Mouse (Mus musculus) monocyte, adult 5-6 weeks (primary cell): ENCODE results near the gene 1810010H24Rik. TPM values are rescaled to one million over a fixed set of nuclear protein-coding genes. Genes with fewer than 3 reads are reported as not detected.
"Not testable (repeated sequence)": the region's sequence is repeated elsewhere in the genome, so short reads cannot be mapped to it uniquely, and the experiment has no call there.

ENCODE experiments used
- ATAC-seq: fragments of 153-309, 156-312 bp; replicated peaks from 2 replicates; pipeline ENCODE4 v1.8.0; 2017; ENCODE audit warnings: mild to moderate bottlenecking; ENCODE audit not compliant: low TSS enrichment, insufficient number of reproducible peaks, severe bottlenecking, poor library complexity, low FRiP score
- total RNA-seq: library from RNA; stranded (forward); fragments of 200-1000, 200-491, 200-594 nt; gene quantifications from 3 replicates; pipeline ENCODE4 v1.2.3, GENCODE M21; 2017

Gene 1810010H24Rik
- total RNA-seq, result not detected in 3 replicates

DNA sequence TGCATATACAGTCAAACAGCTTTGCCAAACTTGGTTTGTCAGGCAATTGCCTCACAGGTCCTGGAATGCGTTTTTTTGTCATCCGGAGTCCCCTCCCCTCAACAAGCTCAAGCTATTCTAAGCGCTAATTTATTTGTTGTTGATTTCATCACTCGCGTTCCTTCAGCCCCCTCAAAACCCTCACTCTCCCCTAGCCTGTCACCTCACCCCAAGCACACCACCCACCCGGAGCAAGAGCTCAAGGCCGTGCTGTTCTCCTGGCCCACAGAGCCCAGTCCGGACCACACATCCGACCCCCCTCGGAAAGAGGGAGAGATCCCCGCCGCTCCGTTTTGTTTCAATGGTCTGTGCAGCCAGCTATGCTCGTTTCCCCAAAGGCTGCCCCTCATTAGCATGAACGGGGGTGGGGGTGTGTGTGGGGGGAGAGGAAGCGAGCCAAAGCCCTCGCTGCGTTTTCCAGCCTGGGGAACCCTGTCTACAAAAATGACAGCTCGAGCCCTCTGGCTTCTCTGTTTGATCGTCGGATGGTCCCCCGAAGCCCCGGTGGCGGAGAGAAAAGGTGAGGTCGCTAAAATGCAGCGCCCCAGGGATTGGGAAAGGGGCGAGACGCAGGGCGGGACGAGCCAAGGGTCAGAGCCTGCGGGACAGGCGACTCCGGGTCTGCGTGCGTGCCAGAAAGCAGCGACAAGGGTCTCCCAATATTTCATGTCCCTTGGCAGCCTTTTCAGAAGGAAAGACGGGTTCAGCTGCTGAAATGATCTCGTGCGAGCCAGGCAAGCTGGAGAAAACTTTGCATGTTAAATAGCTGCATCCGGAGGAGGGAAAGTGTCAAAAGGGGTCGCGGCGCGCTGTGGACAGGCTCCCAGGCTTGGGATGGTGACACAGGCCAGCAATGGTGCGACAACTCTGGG lies at the start of gene 1810010H24Rik:
1810010H24Rik (plus strand) TSS at position 271 of the 911 bp plus-strand sequence.
- no peak for ATAC-seq

DNA sequence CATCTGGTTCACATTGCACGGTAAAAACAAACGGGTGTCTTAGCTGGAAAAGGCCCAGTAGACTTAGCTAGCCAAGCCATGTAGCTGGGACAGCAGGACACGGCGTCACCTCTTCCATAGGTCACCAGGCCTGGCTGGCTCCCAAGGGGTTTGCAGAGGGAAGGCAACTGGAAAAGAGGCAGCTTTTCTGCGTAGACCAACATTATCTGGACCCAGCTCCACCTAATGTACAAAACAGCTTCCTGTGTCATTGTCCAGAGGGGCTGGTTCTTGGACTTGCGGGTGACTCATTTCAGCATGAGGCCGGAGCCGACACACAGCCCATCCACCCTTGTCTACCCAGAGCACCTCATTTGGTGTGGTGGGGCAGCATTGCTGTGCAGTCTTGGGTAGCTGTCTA lies 49.3 kb upstream of the 1810010H24Rik start:
- no peak for ATAC-seq

DNA sequence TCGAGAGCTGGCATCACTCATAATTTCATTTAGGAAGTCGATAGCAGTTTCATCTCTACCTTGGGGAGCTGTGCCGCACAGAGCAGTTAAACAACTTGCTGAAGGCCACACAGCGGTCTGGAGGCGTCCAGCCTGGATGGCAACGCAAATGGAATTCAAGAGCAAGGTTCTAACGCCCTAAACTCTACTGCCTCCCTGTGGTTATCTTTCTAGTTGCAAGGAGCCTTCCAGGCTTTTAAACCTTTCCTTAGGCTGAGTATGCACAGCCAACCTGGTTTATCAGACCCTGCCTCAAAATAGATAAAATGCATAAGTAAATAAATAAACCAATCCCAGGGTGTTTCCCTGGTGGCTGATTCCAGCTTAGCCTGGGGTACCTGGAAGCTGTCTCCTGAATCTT lies 45.0 kb upstream of the 1810010H24Rik start:
- peak; percentile 82 for ATAC-seq

DNA sequence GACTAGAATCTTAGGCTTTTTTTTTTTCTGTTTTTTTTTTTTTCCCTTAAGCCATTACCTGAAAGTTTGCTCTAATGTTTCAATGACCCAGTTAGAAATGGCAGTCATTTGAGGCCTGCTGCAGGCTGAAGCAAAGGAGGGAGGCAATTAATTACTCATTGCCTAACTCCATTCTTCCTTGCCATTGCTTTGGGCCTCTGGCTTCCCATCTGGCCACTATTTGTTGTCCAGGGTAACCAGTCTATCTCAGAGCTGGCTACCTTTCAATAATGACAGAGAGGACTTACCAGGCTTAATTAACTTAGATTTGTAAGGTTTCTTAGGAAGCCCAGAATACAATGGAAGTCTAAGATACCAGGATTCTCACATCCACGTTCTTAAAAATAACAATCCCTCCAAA lies 43.7 kb upstream of the 1810010H24Rik start:
- no peak for ATAC-seq

DNA sequence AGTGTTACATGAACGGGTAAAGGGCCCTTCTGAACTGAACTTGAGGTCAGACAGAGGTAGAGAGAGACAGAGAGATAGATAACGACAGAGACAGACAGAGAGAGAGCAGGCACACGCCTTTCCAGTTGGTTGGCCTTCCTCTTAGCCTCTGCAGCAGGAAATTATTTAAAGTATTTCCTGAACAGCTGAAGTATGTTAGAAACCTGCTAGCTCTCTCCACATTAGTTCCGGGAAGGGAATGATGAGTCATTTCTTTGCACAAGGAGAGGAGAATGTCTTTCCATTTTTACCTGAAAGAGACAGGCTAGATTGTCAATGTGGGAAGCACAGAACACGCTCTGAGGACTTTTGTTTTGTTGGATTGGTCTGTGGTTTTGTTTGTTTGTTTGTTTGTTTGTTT lies 43.1 kb upstream of the 1810010H24Rik start:
- ATAC-seq, result no peak

DNA sequence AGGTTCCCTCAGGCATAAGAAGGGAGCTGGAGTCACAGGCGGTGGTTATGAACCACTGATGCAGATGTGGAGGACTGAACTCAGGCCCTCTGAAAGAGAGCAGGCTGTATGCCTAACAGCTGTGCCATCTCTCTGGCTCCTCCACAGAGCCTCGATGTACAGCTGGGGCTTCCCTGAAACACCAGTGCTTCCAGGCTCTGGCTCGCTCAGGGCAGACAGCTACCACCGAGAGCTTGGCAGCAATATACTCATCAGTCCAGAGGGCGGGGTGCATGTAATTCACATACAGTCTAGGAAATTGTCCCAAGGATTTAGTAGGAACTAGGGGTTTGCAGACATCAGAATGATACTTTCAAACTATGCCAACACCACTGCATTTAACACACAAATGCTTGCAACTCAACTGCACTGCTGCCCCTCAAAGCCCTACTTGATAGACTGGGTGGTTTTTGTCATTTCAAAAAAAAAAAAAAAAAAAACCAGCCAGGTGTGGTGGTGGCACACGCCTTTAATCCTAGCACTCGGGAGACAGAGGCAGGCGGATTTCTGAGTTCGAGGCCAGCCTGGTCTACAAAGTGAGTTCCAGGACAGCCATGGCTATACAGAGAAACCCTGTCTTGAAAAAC lies 39.4 kb upstream of the 1810010H24Rik start:
- not testable (repeated sequence) for ATAC-seq

DNA sequence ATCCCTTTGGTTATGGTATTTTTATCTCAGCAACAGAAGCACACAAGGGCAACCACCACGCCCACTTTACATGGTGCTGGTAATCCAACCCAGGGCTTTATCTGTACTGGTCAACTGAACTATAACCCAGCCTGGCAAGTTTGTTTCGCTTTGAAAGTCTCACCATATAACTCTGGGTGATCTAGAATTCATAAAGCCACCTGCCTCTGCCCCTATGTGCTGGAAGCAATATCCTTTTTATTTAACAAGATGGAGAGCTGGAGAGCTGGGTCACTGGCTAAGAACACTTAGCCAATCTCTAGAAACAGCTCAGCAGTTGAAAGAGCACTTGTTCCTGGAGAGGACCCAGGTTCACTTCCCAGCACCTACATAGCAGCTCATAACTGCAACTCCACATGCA lies 38.1 kb upstream of the 1810010H24Rik start:
- ATAC-seq, result no peak

DNA sequence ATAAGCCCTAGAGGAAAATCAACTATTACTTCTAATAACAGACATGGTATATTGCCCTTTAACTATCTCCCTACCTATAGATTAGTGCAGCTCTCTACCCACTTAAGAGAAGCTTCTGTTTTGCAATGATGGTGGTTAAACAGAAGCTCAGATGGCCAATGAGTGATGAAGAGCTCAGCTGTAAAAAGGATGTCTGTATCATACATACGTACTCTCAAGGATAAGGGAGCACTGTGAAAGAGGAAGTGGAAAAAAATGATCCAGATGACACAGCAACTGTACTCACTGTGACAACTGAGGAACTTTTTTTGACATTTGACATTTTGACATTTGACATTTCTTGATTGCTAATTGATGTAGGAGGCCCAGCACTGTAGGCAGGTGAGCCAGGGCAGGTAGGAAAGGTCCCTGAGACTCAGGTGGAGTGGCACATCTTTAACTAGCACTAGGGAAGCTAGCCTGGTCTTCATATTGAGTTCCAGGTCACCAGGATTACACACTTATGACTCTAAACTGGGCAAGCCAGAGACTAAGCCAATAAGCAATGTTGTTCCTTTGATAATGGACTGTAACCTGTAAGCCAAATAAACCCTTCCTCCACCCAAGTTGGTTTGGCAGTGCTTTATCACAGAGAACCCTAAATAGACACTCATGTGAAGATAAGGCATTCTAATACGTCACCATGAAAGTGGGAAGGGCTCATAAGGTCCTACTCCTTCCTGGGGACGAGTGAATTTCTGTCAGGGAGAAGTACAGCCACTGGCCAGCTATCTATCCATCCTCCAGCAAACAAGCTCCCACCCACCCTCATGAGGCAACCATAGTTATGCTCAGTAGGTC lies 31.0 kb upstream of the 1810010H24Rik start:
- ATAC-seq, result peak; percentile 96

DNA sequence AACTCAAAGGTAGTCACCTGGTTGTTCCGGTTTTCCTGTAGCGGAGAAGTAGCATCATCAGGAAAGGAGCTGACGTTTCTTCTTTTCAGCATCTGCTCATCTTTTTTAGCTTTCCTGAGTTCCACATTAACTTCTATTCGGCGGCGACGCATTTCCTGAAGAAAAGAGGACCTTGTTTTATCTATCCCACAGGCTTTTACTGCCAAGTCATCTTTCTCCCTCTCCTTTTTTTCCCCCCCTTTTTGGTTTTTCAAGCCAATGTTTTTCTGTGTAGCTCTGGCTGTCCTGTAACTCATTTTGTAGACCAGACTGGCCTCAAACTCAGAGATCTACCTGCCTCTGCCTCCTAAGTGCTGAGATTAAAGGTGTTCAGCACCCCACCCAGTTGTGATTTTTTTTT lies 29.0 kb upstream of the 1810010H24Rik start:
- ATAC-seq, result not testable (repeated sequence)

DNA sequence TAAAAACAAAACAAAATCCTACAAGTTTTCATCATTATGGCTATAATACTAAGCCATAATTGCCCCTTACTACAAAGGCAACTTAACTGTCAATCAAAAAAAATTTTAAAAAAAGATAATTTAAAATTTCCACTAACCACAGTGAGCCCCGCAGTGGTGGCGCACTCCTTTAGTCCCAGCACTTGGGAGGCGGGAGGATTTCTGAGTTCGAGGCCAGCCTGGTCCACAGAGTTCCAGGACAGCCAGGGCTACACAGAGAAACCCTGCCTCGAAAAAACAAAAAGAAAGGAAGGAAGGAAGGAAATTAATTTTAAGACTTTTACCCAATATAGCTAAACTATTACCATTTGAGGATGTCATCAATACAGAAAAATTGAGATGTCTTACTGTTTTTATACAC lies 27.5 kb upstream of the 1810010H24Rik start:
- no peak for ATAC-seq

DNA sequence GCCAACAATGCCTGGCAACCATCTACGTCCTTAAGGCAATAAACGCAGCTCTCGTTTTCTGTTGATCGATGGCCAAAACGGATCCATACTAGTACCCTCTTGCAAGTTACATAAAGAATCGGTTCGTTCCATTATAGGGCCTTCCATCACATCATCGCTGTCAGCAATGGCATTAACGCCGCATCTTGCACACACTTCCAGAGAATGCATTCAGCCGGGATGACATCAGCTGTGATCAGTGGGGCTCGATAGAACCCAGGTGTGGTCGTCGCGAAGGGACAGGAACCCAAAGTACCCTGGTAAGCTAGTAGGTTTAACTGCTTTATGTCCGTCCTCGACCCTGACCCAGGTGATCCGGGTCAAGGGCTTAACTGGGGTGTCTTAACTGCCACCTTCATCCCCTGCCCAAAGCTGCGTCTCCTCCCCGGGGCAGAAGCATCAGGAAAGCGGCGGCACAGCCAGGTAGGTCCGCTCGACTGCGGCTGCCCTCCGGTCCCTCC lies 26.8 kb upstream of the 1810010H24Rik start:
- 0 out of 2 replicates have a peak, but pooled peaks have one; percentile 4 for ATAC-seq

DNA sequence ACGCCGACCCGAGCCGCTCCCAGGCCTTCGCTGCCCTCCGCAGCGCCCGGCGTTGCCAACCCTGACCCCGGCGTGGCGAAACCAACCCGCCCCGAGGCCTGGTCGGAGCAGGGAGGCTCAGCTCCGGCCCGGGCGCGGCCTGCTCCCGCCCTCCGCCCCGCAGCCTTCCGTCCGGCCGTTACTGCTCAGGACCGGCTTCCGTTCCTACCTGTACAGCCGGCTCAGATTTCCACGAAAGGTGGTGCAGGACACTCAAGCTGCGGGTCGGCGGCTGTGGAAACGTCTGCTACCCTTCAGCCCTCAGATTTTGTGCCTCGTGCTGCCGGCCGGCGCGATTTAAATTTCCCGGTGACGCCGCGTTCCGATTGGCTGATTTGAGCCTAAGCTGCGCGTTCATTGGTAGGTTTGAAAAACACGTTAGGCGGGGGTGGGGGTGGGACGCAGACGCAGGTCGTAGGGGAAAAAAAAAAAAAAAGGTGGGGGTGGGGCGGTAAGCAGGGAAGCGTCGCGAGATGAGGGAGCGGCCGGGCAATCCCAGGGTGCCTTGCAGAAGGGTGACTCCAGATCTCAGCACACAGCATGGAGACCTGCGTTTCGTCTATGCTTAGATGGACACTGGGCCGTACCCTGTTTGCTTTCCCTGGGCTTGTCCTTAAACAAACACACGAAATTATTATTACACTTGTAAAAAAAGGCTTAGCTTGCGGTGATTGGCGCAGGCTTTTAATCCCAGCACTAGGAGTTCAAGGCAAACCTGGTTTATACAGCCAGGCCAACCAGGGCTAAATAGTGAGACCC lies 26.1 kb upstream of the 1810010H24Rik start, which contains the start of gene Kpna2:
Kpna2 (minus strand) TSS at position 391 of the 798 bp plus-strand sequence.
- peak; percentile 96 for ATAC-seq

DNA sequence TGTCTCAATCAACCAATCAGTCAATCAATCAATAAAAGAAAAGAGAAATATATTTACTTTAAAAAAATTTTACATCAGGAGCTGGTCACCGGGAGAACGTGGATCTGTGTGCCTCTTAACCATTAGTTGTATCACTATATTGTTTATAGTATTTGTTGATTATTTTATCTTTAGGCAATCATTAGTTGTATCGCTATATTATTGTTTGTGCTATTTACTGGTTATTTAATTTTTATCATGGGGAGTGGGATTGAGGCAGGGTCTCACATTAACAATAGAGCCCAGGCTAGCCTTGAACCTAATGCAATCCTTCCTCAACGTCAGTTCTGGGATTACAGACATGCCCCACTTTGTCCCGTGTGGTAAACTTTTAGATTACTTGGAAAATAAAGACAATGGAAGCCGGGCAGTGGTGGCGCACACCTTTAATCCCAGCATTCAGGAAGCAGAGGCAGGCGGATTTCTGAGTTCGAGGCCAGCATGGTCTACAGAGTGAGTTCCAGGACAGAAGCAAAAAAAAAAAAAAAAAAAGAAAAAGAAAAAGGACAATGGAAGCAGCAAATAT lies 25.4 kb upstream of the 1810010H24Rik start:
- ATAC-seq, result no peak

DNA sequence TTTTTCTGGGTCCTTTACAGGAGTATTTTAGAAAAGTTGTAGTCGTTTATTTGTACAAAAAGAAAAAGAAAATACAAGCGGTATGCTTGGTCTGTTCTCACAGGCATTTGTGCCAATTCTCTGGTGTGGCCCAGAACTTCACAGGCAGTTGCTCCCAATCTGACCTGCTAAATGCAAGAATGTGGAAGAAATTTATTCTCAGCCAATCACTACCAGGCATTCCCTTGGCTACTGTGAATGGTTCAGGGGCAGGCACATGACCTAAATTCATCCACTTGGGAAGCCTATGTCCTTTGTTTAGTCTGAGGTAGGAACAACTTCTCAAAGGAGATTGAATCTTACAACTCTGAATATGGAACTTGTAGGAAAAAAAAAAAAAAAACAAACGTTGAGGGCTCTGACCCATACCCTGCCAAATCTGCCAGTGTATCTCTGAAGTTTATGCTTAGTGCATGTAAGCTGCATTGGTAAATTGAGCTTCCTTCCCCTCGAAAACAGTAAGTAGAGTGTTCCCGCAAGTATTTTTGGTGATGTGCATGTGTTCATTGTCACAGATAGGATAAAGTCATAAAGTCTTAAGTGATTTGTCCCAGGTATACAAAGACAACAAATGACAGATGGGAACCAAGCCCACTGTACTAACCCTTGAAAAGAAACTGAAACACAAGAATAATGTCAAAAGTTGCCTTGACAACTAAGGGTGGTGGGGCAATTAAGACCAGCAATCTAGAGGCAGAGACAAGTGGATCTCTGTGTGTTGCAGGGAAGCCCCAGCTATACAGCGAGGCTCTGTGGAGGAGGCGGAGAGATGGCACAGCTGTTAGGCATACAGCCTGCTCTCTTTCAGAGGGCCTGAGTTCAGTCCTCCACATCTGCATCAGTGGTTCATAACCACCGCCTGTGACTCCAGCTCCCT lies 23.5 kb upstream of the 1810010H24Rik start:
- no peak for ATAC-seq

DNA sequence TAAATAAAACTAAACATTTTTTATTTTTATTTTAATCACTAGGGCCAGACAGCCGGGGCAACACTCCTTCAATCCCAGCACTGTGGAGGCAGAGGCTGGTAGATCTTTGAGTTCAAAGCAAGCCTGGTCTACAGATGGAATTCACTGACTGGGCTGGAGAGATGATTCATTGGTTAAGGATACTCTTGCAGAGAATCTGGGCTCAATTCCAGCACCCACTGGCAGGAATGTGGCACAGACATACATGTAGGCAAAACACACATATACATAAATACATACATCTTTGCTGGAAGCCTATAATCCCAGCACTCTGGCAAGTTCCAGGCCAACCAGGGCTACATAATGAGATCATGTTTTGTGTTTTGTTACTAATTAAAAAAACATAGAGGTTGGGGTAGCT lies 19.9 kb upstream of the 1810010H24Rik start:
- ATAC-seq, result no peak

DNA sequence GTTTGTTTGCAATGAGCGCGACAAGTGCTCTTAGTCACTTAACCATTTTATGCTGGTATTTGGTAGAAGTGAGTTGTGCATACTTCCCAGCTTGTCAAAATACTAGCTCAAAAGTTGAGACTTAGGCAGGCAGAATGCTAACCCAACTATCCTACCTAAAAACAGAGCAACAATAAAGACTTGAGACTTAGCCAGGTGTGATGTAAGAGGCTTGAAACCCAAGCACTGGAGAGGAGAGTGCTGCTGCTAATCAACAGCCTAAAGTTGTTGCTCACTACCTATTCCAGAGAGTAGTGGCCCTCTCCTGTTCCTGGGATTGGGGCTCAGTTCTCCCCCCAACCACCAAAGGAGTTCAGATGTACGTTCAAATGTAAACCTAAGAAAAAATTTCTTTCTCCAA lies 15.0 kb upstream of the 1810010H24Rik start:
- ATAC-seq, result no peak

DNA sequence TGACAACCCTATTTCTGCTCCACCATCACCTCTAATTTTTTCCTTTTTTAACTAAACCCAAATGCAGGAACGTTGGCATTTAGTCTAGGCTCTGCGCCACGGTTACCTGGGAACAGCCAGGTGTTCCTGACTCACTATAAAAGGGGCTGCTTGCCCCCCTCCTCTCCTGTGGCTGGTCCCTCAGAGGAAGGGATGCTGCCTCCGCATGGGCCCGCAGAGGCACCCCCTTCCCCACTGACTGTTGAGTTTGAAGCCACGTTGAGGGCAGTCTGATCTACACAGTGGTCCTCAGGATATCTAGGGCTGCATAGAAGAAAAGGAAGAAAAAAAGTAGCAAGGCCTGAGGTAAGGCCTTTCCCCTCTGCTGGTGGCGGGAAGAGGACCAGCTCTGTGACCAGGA lies 14.3 kb upstream of the 1810010H24Rik start:
- ATAC-seq, result no peak
